Mouse (Mus musculus) heart, postnatal 0 days (tissue): ENCODE data around the gene Mef2a. TPM values are rescaled to one million over a fixed set of nuclear protein-coding genes. Genes with fewer than 3 reads are reported as not detected.

Source experiments
- ATAC-seq: fragments of 200-750 bp; cut with Nextera tagmentation; 2 replicates; pipeline ENCODE4 v1.8.0; 2017; ENCODE audit warnings: low read depth, moderate number of reproducible peaks, moderate library complexity; ENCODE audit not compliant: insufficient read depth
- DNase-seq: peaks from one replicate; pipeline ENCODE4 v3.0.0-alpha.2; 2016; ENCODE audit warnings: low spot score
- H3K27ac ChIP-seq: fragments of 300-500 bp; sonication (generic); 2 replicates; pipeline ENCODE4 v1.5.1; 2014; ENCODE audit warnings: low read depth, mild to moderate bottlenecking
- H3K27me3 ChIP-seq: fragments of 300-500 bp; sonication (generic); 2 replicates; pipeline ENCODE4 v1.6.1; 2014; ENCODE audit warnings: low read length, mixed read lengths; ENCODE audit not compliant: control insufficient read depth, insufficient read depth
- H3K36me3 ChIP-seq: fragments of 300-500 bp; sonication (generic); replicated peaks from 2 replicates; pipeline ENCODE4 v1.6.1; 2014; ENCODE audit warnings: low read length, mixed read lengths; ENCODE audit not compliant: control insufficient read depth, insufficient read depth
- H3K4me1 ChIP-seq: fragments of 300-500 bp; sonication (generic); 2 replicates; pipeline ENCODE4 v1.6.1; 2014; ENCODE audit warnings: antibody characterized with exemption; ENCODE audit not compliant: control insufficient read depth, insufficient read depth
- H3K4me2 ChIP-seq: fragments of 300-500 bp; sonication (generic); 2 replicates; pipeline ENCODE4 v1.6.1; 2014; ENCODE audit warnings: low read depth, mild to moderate bottlenecking, low read length, moderate library complexity
- H3K4me3 ChIP-seq: fragments of 300-500 bp; sonication (generic); 2 replicates; pipeline ENCODE4 v1.5.1; 2014; ENCODE audit warnings: low read depth, low read length
- H3K9ac ChIP-seq: fragments of 300-500 bp; sonication (generic); replicated peaks from 2 replicates; pipeline ENCODE4 v1.6.1; 2014; ENCODE audit warnings: low read depth, low read length, mixed read lengths
- H3K9me3 ChIP-seq: fragments of 300-500 bp; sonication (generic); replicated peaks from 2 replicates; pipeline ENCODE4 v1.6.1; 2016; ENCODE audit warnings: low read length; ENCODE audit not compliant: control insufficient read depth
- CTCF ChIP-seq: IDR thresholded peaks from 2 replicates; pipeline ENCODE4 v1.5.1; 2016; ENCODE audit warnings: antibody characterized with exemption, control low read depth, low read depth
- EP300 ChIP-seq: IDR thresholded peaks from 2 replicates; pipeline ENCODE4 v1.6.1; 2016; ENCODE audit warnings: antibody characterized with exemption, low read depth
- WGBS: fragments of 180-500 bp; shearing (Covaris S2); extraction: QIAGEN DNeasy Blood & Tissue Kit; methylation state at CpG from one replicate; pipeline ENCODE4 v1.1.7; 2014; 5-methylcytosine and 5-hydroxymethylcytosine counted together
- polyA plus RNA-seq: library from polyadenylated mRNA; unstranded; fragments of >200 nt; fragmentation: Nextera tagmentation; extraction: Ambion mirVana; gene quantifications from 2 replicates; pipeline ENCODE4 v1.2.1, GENCODE M21; 2015
- total RNA-seq: library from RNA; depleted of rRNA; stranded (reverse); fragments of >200 nt; gene quantifications from 2 replicates; pipeline ENCODE4 v1.2.3, GENCODE M21; 2014; ENCODE audit warnings: low replicate concordance

The Mef2a gene
- total and polyA plus RNA-seq, 2 experiments from 2014 or later = 112 to 165 TPM

GRCm38 (mm10) chr7:67344443-67344842 lies 28.2 kb downstream of the Mef2a start:
- Histone ChIP-seq H3K36me3 (peaks cover 3% of the 10 kb centered on the region; the same call in 1 of the 2 replicates), H3K4me3 (no peak overlapping the region), H3K27ac (no peak overlapping the region), H3K9ac (no peak overlapping the region), H3K4me2 (no peak overlapping the region), H3K27me3 (no peaks in the 10 kb centered on the region), H3K4me1 (0 out of 2 replicates have a peak, but pooled peaks cover 3% of the 10 kb centered on the region), H3K9me3 (no peaks in the 10 kb centered on the region)
- ATAC-seq (no peak), DNase-seq (no peak)
- TF ChIP-seq EP300 (no peak), CTCF (no peak)
- 85% methylated on average over 1 of the region's 1 CpGs for WGBS

GRCm38 (mm10) chr7:67342067-67342625 lies 30.5 kb downstream of the Mef2a start:
- H3K9ac ChIP-seq = no peak overlapping the region
- H3K9me3 ChIP-seq = no peaks in the 10 kb centered on the region
- no peak overlapping the region for H3K27ac ChIP-seq
- TF ChIP-seq CTCF (no peak), EP300 (no peak)
- H3K4me1 ChIP-seq = 0 out of 2 replicates have a peak, but pooled peaks cover 3% of the 10 kb centered on the region
- no peaks in the 10 kb centered on the region for H3K27me3 ChIP-seq
- 75% methylated on average over 7 of the region's 7 CpGs for WGBS
- H3K4me3 ChIP-seq = no peak overlapping the region
- peaks cover 3% of the 10 kb centered on the region; the same call in 1 of the 2 replicates for H3K36me3 ChIP-seq
- ATAC-seq (no peak), DNase-seq (no peak)
- no peak overlapping the region for H3K4me2 ChIP-seq

DNA sequence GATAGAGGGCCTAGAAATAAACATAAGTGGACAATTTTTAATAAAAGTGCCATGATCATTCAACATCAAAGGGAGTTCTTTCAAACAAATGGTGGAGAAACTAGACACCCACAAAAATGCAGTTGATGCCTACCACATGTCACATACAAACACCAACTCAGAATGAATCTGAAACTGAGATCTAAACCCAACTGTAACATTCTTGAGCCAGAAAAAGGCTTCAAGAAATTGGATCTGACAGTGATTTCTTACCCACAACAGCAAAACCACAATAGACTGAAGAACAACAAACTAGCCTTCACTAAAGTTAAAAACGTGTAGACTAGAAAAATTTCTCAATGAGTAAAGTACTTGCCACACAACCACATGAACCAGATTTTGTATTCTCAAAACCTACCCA lies 52.3 kb downstream of the Mef2a start:
- TF ChIP-seq CTCF = no peak
- no peak for TF ChIP-seq EP300

GRCm38 (mm10) chr7:67318697-67319096 lies 54.0 kb downstream of the Mef2a start:
- DNase-seq = no peak
- Histone ChIP-seq H3K36me3 (peaks cover 2% of the 10 kb centered on the region; the same call in 1 of the 2 replicates), H3K27ac (no peak overlapping the region), H3K4me2 (no peak overlapping the region), H3K27me3 (no peaks in the 10 kb centered on the region), H3K9ac (no peak overlapping the region), H3K9me3 (no peaks in the 10 kb centered on the region), H3K4me1 (0 out of 2 replicates have a peak, but pooled peaks cover 6% of the 10 kb centered on the region), H3K4me3 (no peak overlapping the region)
- no peak for ATAC-seq
- no peak for TF ChIP-seq CTCF

More for the DNA sequence above, 52.3 kb downstream of the Mef2a start:
- H3K9me3 ChIP-seq = no peaks in the 10 kb centered on the region
- no peaks in the 10 kb centered on the region for H3K27me3 ChIP-seq
- ATAC-seq (no peak), DNase-seq (no peak)
- H3K4me3 ChIP-seq = no peak overlapping the region
- no peak overlapping the region for H3K4me2 ChIP-seq
- WGBS = 61% methylated on average over 1 of the region's 1 CpGs
- H3K4me1 ChIP-seq = 0 out of 2 replicates have a peak, but pooled peaks cover 6% of the 10 kb centered on the region
- no peaks in the 10 kb centered on the region; the same call in 1 of the 2 replicates for H3K36me3 ChIP-seq
- no peak overlapping the region for H3K9ac ChIP-seq
- H3K27ac ChIP-seq = no peak overlapping the region

DNA sequence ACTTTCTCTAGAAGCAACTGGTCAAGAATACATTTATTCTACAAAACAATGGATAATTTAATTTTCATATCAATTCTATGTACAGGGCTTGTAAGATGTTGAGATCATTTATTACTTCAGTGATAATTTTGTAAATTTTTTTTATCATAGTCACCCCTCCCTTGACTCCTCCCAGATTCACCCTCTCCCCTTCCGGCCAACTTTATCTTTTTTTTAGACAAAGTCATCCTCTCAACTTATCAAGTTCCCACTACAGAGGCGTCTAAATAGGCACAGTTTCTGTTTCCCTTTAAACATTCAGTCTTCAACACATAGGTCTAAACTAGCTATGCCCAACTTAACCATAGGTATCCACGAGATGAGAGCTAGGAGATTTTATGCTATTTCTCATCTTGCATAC lies 59.5 kb downstream of the Mef2a start:
- DNase-seq (no peak), ATAC-seq (no peak)
- H3K27me3 ChIP-seq = no peaks in the 10 kb centered on the region
- TF ChIP-seq EP300 (no peak), CTCF (no peak)
- H3K4me2 ChIP-seq = no peak overlapping the region
- 49% methylated on average over 3 of the region's 3 CpGs for WGBS
- no peaks in the 10 kb centered on the region for H3K9me3 ChIP-seq
- H3K4me3 ChIP-seq = no peak overlapping the region
- H3K27ac ChIP-seq = no peak overlapping the region
- no peak overlapping the region for H3K9ac ChIP-seq
- H3K4me1 ChIP-seq = no peaks in the 10 kb centered on the region
- H3K36me3 ChIP-seq = peaks cover 5% of the 10 kb centered on the region; the same call in 1 of the 2 replicates

DNA sequence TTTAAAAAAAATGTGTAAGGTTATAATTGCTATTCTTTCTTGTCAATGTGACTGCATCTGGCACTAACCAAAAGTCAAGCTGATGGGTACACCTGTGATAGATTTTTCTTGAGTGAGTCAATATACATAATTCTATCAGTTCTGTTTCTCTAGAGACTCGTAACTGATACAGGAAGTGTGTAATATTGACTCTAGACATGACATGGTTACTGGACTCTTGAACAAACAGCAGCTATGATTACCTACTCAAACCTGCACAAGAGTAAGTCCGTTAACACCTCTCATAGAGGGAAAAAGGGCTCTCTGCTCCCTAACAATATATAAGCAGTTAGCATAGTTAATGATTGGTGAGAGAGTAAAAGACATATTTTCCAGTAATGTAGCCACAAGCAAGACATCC lies 62.5 kb downstream of the Mef2a start:
- no peak overlapping the region for H3K4me2 ChIP-seq
- no peak overlapping the region for H3K4me3 ChIP-seq
- no peak overlapping the region for H3K9ac ChIP-seq
- H3K36me3 ChIP-seq = 0 out of 2 replicates have a peak, but pooled peaks cover 5% of the 10 kb centered on the region
- WGBS = 84% methylated on average over 2 of the region's 2 CpGs
- H3K4me1 ChIP-seq = no peaks in the 10 kb centered on the region
- TF ChIP-seq CTCF (no peak), EP300 (no peak)
- H3K27ac ChIP-seq = no peak overlapping the region
- ATAC-seq = no peak
- H3K9me3 ChIP-seq = no peaks in the 10 kb centered on the region
- DNase-seq = no peak
- H3K27me3 ChIP-seq = no peaks in the 10 kb centered on the region
